Mouse (Mus musculus) forebrain, embryonic 13.5 days (tissue): ENCODE data around the gene Thtpa. TPM values are rescaled to one million over a fixed set of nuclear protein-coding genes. Genes with fewer than 3 reads are reported as not detected.

Source experiments
- ATAC-seq: fragments of 200-750 bp; cut with Nextera tagmentation; 2 replicates; pipeline ENCODE4 v1.8.0; 2017
- H3K27ac ChIP-seq: fragments of 300-500 bp; sonication (generic); 2 replicates; pipeline ENCODE4 v1.5.1; 2015; ENCODE audit warnings: inconsistent platforms, mild to moderate bottlenecking, moderate library complexity
- H3K27me3 ChIP-seq: fragments of 300-500 bp; sonication (generic); 2 replicates; pipeline ENCODE4 v1.6.1; 2015; ENCODE audit warnings: mild to moderate bottlenecking, inconsistent platforms
- H3K36me3 ChIP-seq: fragments of 300-500 bp; sonication (generic); 2 replicates; pipeline ENCODE4 v1.6.1; 2015; ENCODE audit warnings: mild to moderate bottlenecking, inconsistent platforms; ENCODE audit not compliant: poor library complexity, severe bottlenecking
- H3K4me1 ChIP-seq: fragments of 300-500 bp; sonication (generic); 2 replicates; pipeline ENCODE4 v1.6.1; 2015; ENCODE audit warnings: inconsistent platforms
- H3K4me2 ChIP-seq: fragments of 300-500 bp; sonication (generic); 2 replicates; pipeline ENCODE4 v1.6.1; 2015; ENCODE audit warnings: inconsistent platforms, mild to moderate bottlenecking, moderate library complexity
- H3K4me3 ChIP-seq: fragments of 300-500 bp; sonication (generic); 2 replicates; pipeline ENCODE4 v1.5.1; 2015; ENCODE audit warnings: mild to moderate bottlenecking, inconsistent platforms
- H3K9ac ChIP-seq: fragments of 300-500 bp; sonication (generic); 2 replicates; pipeline ENCODE4 v1.6.1; 2015; ENCODE audit warnings: mild to moderate bottlenecking, inconsistent platforms
- H3K9me3 ChIP-seq: fragments of 300-500 bp; sonication (generic); replicated peaks from 2 replicates; pipeline ENCODE4 v1.6.1; 2016; ENCODE audit warnings: inconsistent platforms
- WGBS: fragments of 180-500 bp; shearing (Covaris S2); methylation state at CpG from one replicate; pipeline ENCODE4 v1.1.7; 2015; 5-methylcytosine and 5-hydroxymethylcytosine counted together
- polyA plus RNA-seq: library from polyadenylated mRNA; unstranded; fragments of >200 nt; fragmentation: Nextera tagmentation; extraction: Ambion mirVana; gene quantifications from 2 replicates; pipeline ENCODE4 v1.2.1, GENCODE M21; 2015

The Thtpa gene
- polyA plus RNA-seq, 1 experiment from 2014 or later: 39.0 TPM

DNA sequence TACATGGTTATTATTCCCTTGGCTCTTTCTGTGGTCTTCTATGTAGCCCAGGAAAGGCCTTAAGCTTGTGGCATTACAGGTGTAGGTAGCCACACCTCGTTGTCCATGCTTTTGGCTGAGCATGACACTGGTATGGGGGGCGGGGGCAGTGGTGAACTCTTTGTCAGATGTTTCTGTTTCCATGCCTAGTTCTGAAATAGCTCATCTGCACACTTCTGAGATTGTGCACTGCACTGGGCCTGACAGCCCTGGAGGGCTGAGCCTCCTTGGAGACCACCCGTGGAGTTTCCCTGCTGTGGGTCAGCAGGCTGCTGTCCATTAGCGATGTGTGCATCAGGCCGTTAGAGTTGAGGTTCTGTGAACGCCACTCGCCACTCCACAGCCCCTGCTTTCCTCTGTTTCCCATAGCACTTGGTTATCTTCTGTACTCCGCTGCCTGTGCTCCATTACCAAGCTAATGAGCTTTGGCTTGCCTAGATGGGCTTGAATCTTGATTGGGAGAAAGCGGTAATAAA lies 2.0 kb downstream of the Thtpa start:
- WGBS: 48% methylated on average over 9 of the region's 9 CpGs

DNA sequence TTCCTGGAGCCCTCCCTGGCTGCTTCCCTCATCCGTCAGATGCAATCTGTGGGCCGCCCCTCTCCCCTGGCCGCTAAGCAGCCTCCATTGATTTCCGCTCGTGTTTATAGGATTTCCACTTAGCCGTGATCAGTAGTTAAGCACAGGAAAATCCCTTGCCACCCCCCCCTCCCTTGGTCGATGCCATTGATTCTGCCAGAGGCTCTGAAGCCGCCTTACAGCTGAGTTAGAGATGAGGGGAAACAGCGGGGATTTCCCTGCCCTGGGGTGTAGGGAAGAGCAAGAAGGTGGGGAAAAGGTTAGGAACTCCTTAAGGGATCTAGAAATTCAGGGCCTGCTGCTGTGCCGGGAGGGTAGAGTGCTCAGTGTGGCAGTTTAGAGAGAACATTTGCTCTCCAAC lies 3.1 kb downstream of the Thtpa start:
- peak overlapping the region; percentile 35; the same call in 1 of the 2 replicates for H3K9ac ChIP-seq
- peaks cover 31% of the 10 kb centered on the region for H3K4me1 ChIP-seq
- peak overlapping the region; percentile 38; the same call in 1 of the 2 replicates for H3K4me2 ChIP-seq
- H3K9me3 ChIP-seq: no peaks in the 10 kb centered on the region
- no peak overlapping the region for H3K4me3 ChIP-seq
- no peaks in the 10 kb centered on the region for H3K27me3 ChIP-seq
- 0 out of 2 replicates have a peak overlapping the region, but pooled peaks have one; percentile 53 for H3K27ac ChIP-seq
- no peak for ATAC-seq
- WGBS: 64% methylated on average over 10 of the region's 10 CpGs
- H3K36me3 ChIP-seq: peaks cover 25% of the 10 kb centered on the region

More for the DNA sequence above, 2.0 kb downstream of the Thtpa start:
- Histone ChIP-seq H3K9me3 (no peaks in the 10 kb centered on the region), H3K4me2 (peak overlapping the region; percentile 38), H3K27me3 (no peaks in the 10 kb centered on the region), H3K4me1 (peaks cover 31% of the 10 kb centered on the region), H3K9ac (peak overlapping the region; percentile 35), H3K4me3 (no peak overlapping the region), H3K36me3 (peaks cover 25% of the 10 kb centered on the region), H3K27ac (peak overlapping the region; percentile 53; the same call in 1 of the 2 replicates)
- no peak for ATAC-seq

- no peak for ATAC-seq
- 63% methylated on average over 4 of the region's 4 CpGs for WGBS
- H3K4me3 ChIP-seq: no peak overlapping the region
Measured at GRCm38 (mm10) chr14:55098067-55098466, 3.5 kb downstream of the Thtpa start.

DNA sequence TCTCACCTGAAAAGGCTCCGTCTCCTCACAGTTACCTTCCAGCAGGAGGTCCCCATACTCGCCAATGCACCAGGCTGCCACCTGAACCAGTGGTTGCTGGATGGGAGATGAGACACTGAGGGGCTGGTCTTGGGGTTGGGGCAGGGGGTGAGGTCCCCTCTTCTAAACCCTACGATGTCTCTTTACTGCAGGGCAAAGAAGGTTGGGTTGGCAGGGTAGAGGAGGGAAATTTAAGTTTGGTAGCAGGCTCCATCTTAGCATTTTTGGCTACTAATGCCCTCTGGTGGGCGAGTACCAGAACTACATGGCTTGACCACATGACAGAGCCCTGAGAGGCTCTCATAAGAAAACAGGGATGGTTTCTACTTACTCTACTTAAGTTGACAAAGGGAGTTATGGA lies 7.0 kb downstream of the Thtpa start:
- H3K36me3 ChIP-seq: peaks cover 25% of the 10 kb centered on the region
- H3K9me3 ChIP-seq: no peaks in the 10 kb centered on the region
- no peak; the same call in 1 of the 2 replicates for ATAC-seq
- no peak overlapping the region for H3K4me2 ChIP-seq
- no peak overlapping the region for H3K4me3 ChIP-seq
- H3K4me1 ChIP-seq: peaks cover 27% of the 10 kb centered on the region
- no peak overlapping the region for H3K27ac ChIP-seq
- H3K9ac ChIP-seq: no peak overlapping the region
- 50% methylated on average over 4 of the region's 4 CpGs for WGBS
- H3K27me3 ChIP-seq: no peaks in the 10 kb centered on the region

More at GRCm38 (mm10) chr14:55098067-55098466, 3.5 kb downstream of the Thtpa start:
- peaks cover 31% of the 10 kb centered on the region for H3K4me1 ChIP-seq
- H3K4me2 ChIP-seq: no peak overlapping the region
- no peaks in the 10 kb centered on the region for H3K27me3 ChIP-seq
- no peak overlapping the region for H3K27ac ChIP-seq
- peaks cover 25% of the 10 kb centered on the region for H3K36me3 ChIP-seq
- no peaks in the 10 kb centered on the region for H3K9me3 ChIP-seq
- H3K9ac ChIP-seq: no peak overlapping the region

GRCm38 (mm10) chr14:55102253-55102785 lies 7.7 kb downstream of the Thtpa start:
- H3K4me1 ChIP-seq: peaks cover 25% of the 10 kb centered on the region
- no peaks in the 10 kb centered on the region for H3K27me3 ChIP-seq
- peaks cover 23% of the 10 kb centered on the region for H3K36me3 ChIP-seq
- no peaks in the 10 kb centered on the region for H3K9me3 ChIP-seq
- 89% methylated on average over 15 of the region's 15 CpGs for WGBS
- H3K4me3 ChIP-seq: no peak overlapping the region
- H3K4me2 ChIP-seq: no peak overlapping the region
- no peak for ATAC-seq
- no peak overlapping the region for H3K27ac ChIP-seq
- no peak overlapping the region for H3K9ac ChIP-seq

DNA sequence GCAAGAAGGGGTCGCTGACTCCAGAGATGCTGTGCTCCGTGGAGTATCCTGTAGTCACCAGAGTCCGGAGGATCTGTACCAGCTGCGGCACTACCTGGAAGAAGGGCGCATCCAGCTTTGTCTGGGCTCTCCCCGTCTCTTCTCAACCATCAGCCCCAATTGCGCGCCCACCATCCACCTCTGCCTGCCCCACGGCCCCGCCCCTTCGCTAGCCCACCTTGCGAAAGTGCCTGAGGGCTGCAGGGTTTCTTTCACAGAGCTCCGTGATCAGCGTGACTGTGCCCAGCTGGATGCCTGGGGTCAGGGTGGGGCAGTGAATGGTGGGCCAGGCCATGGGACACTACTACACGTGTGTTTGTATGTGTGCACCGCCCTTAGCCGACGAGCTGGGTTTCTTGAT lies 9.8 kb downstream of the Thtpa start:
- Histone ChIP-seq H3K36me3 (0 out of 2 replicates have a peak, but pooled peaks cover 6% of the 10 kb centered on the region), H3K27ac (no peak overlapping the region), H3K4me1 (peaks cover 42% of the 10 kb centered on the region), H3K4me3 (no peak overlapping the region), H3K4me2 (no peak overlapping the region), H3K27me3 (no peaks in the 10 kb centered on the region), H3K9ac (no peak overlapping the region), H3K9me3 (no peaks in the 10 kb centered on the region)
- 87% methylated on average over 18 of the region's 18 CpGs for WGBS
- no peak for ATAC-seq

- Histone ChIP-seq H3K27me3 (0 out of 2 replicates have a peak, but pooled peaks cover 6% of the 10 kb centered on the region), H3K9me3 (no peaks in the 10 kb centered on the region), H3K9ac (peak overlapping the region; percentile 75), H3K4me2 (peak overlapping the region; percentile 88), H3K4me1 (peaks cover 52% of the 10 kb centered on the region), H3K4me3 (peak overlapping the region; percentile 42), H3K27ac (0 out of 2 replicates have a peak overlapping the region, but pooled peaks have one; percentile 66), H3K36me3 (0 out of 2 replicates have a peak, but pooled peaks cover 3% of the 10 kb centered on the region)
- ATAC-seq: no peak
- WGBS: 2% methylated on average over 7 of the region's 7 CpGs
Measured at GRCm38 (mm10) chr14:55105386-55105785, 10.8 kb downstream of the Thtpa start.

GRCm38 (mm10) chr14:55105836-55106809 lies 11.5 kb downstream of the Thtpa start, which contains the start of gene Ap1g2:
Ap1g2 (minus strand) TSS chr14:55106593.
- ATAC-seq: peak; percentile 62
- no peaks in the 10 kb centered on the region for H3K36me3 ChIP-seq
- peak within 1 kb of the TSS; percentile 75 for H3K9ac ChIP-seq
- H3K27ac ChIP-seq: peak within 1 kb of the TSS; percentile 86
- WGBS: 1% methylated on average over 39 of the region's 39 CpGs
- peak within 1 kb of the TSS; percentile 88 for H3K4me2 ChIP-seq
- peaks cover 53% of the 10 kb centered on the region for H3K4me1 ChIP-seq
- H3K27me3 ChIP-seq: 0 out of 2 replicates have a peak, but pooled peaks cover 8% of the 10 kb centered on the region
- no peaks in the 10 kb centered on the region for H3K9me3 ChIP-seq
- H3K4me3 ChIP-seq: peak within 1 kb of the TSS; percentile 42

GRCm38 (mm10) chr14:55106990-55107389 lies 12.4 kb downstream of the Thtpa start:
- Histone ChIP-seq H3K4me1 (peaks cover 58% of the 10 kb centered on the region), H3K4me2 (no peak overlapping the region; the same call in 1 of the 2 replicates), H3K4me3 (no peak overlapping the region), H3K9me3 (no peaks in the 10 kb centered on the region), H3K36me3 (no peaks in the 10 kb centered on the region), H3K27me3 (0 out of 2 replicates have a peak, but pooled peaks cover 12% of the 10 kb centered on the region), H3K9ac (no peak overlapping the region), H3K27ac (no peak overlapping the region; the same call in 1 of the 2 replicates)
- no peak for ATAC-seq
- 67% methylated on average over 8 of the region's 8 CpGs for WGBS

DNA sequence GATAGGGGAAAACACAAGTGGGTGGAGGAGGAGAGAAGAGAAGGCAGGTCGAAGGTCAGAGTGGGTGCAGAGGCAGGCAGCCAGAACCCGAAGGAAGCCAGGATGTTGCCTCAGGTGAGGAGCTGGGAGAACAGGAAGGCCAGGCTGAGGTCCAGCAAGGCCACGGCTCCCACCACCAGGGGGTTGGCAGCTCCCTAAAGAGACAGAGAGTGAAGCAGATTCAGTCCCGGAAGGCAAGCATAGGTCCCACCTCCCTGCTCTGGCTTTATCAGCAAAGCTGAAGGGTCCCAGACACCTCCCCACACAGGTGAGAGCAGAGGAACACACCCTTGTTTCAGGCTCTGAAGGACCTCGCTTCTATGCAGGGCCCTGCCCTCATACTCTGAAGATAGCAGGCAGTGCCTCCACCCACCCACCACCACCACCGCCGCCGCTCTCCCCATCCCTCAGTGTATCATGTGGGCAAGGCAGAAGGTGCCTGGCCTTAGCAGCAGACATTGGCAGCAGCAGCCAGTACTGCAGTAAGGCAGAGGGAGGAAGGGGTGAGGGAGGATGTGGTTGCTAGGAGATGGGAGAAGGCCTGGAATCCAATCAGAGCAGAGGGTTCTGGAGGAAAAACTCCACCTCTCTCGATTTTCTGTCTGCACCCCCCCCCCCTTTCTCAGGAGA lies 13.8 kb downstream of the Thtpa start:
- peak overlapping the region; percentile 86 for H3K27ac ChIP-seq
- H3K9me3 ChIP-seq: no peaks in the 10 kb centered on the region
- ATAC-seq: peak; percentile 85
- peak overlapping the region; percentile 41 for H3K4me2 ChIP-seq
- peaks cover 7% of the 10 kb centered on the region; the same call in 1 of the 2 replicates for H3K36me3 ChIP-seq
- WGBS: 28% methylated on average over 9 of the region's 9 CpGs
- H3K27me3 ChIP-seq: peaks cover 19% of the 10 kb centered on the region
- H3K4me3 ChIP-seq: no peak overlapping the region; the same call in 1 of the 2 replicates
- H3K4me1 ChIP-seq: peaks cover 66% of the 10 kb centered on the region
- H3K9ac ChIP-seq: peak overlapping the region; percentile 51; the same call in 1 of the 2 replicates
